Mouse (Mus musculus): Measurements from ENCODE around the gene Cntfr. TPM values are rescaled to one million over a fixed set of nuclear protein-coding genes. Genes with fewer than 3 reads are reported as not detected.
"Not testable (repeated sequence)": the region's sequence is repeated elsewhere in the genome, so short reads cannot be mapped to it uniquely, and the experiment has no call there.

Cntfr gene
- polyA plus RNA-seq, 1 experiment from 2014 or later: 7.1 TPM

DNA sequence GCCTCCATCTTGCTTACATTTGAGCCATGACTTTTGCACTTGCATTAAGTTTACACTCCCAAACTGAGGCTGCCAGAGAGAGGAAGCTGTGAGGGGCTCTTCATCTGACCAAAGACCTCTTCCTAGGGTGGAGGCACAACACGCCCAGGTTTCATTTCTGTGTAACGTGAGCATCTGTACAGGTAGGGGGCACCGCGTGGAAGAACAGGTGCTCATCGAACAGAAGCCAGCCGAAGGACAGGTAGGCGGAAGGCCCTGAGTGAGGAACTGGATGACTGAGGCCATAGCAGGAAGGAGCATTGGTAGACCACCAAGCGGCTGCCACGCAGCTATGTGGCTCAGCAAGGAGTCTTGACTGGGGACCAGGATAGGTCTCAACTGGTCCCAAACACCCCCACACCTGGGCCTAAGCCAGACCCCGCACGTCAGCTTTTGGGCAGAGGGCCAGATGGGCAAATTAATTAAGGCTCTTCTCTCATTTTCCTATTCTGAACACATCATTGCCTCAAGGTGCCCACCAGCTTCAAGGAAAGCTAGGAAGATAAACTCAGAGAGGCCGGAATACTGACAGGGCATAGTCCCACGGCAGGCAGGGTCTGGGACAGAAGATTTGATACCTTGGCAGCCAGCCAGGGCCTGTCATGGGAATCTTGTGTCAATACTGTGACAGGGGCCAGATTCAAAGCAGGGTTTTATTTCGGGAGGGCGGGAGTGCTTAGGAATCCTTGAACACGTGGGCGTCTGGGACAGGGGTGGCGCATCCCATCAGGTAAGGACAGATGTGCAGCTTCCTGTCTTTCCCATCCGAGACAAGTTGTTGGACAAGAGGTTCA, 9.2 kb upstream of the Cntfr start:
- Histone ChIP-seq H3K9me3 (no peaks in the 10 kb centered on the region), H3K4me2 (no peak overlapping the region), H3K4me1 (peaks cover 35% of the 10 kb centered on the region), H3K27me3 (peaks cover 45% of the 10 kb centered on the region), H3K9ac (no peak overlapping the region), H3K36me3 (peaks cover 4% of the 10 kb centered on the region; the same call in 1 of the 2 replicates), H3K27ac (no peak overlapping the region), H3K4me3 (no peak overlapping the region)
- no peak for ATAC-seq (ENCODE audit: insufficient number of reproducible peaks, low FRiP score, low TSS enrichment, low read depth)
- WGBS: 56% methylated on average over 19 of the region's 19 CpGs

DNA sequence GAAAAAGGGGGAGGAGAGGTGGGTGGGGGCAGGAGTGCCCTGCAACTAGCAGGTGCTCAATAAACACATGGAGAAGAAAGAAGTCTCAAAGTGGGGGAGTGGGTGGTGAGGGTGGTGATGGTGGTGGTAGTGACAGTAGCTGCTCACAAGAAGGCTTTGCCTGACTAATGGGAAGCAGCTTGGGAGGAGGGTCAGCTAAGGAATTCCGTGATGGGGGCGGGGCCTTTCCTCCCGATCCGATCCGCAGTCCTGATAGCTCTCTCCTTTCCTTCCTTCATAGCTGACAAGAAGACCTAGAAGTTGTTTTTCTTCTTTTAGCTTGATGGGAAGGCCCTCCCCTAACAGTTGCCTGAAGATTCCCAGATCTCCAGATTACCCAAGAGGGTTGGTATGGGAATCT, 7.8 kb upstream of the Cntfr start:
- H3K27ac ChIP-seq: no peak overlapping the region
- peaks cover 45% of the 10 kb centered on the region for H3K27me3 ChIP-seq
- no peak for ATAC-seq (ENCODE audit: insufficient number of reproducible peaks, low FRiP score, low TSS enrichment, low read depth)
- peaks cover 31% of the 10 kb centered on the region for H3K4me1 ChIP-seq
- WGBS: 0% methylated on average over 5 of the region's 5 CpGs
- no peak overlapping the region for H3K9ac ChIP-seq
- H3K4me2 ChIP-seq: no peak overlapping the region
- no peaks in the 10 kb centered on the region for H3K36me3 ChIP-seq
- H3K9me3 ChIP-seq: no peaks in the 10 kb centered on the region
- H3K4me3 ChIP-seq: no peak overlapping the region

DNA sequence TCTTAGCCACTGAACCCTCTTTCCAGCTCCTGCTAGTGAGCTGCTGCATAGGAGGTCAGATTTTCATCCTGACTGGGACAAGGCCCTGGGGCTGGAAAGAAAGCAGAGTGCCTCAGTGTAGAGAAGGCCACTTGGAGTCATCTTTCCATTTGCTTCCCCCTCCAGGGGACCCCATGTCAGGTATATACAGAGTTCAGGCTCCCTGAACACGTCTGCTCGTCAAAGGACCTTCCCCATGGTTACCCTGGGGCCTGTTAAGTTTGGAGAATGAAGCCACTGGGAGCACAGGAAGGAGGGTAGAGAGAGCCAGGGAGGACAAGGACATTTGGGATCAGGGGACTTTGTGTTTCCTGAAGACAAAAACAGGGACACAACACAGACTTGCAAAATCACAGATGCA, 5.3 kb upstream of the Cntfr start:
- not testable (repeated sequence) for H3K9me3 ChIP-seq; H3K9ac ChIP-seq; H3K4me3 ChIP-seq; ATAC-seq (ENCODE audit: insufficient number of reproducible peaks, low FRiP score, low TSS enrichment, low read depth); H3K27ac ChIP-seq; H3K4me2 ChIP-seq; H3K36me3 ChIP-seq
- Histone ChIP-seq H3K4me1 (peaks cover 23% of the 10 kb centered on the region), H3K27me3 (peaks cover 38% of the 10 kb centered on the region)
- 55% methylated on average over 2 of the region's 2 CpGs for WGBS

DNA sequence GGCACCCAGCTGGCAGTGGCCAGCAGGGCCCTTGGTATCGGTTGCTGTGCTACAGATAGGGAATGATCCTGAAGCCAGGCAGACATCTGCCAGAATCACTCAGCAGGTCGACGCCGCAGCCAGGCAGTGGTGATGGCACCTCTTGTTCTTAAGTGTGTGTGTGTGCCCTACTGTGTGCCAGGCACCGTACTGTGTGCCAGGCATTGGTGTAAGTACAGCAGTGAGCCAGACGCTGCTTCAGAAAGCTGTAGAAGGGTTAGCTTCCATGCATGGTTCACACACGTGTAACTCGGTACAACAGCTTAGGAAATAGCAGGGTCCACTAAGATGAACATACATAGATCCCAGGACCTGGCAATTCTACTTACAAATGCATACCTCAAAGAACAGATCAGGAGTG, 3.3 kb upstream of the Cntfr start:
- H3K9ac ChIP-seq; H3K36me3 ChIP-seq; H3K4me2 ChIP-seq; H3K9me3 ChIP-seq; ATAC-seq (ENCODE audit: insufficient number of reproducible peaks, low FRiP score, low TSS enrichment, low read depth); H3K4me3 ChIP-seq; H3K27ac ChIP-seq; H3K4me1 ChIP-seq: not testable (repeated sequence)
- WGBS: 69% methylated on average over 4 of the region's 8 CpGs
- H3K27me3 ChIP-seq: peaks cover 20% of the 10 kb centered on the region

DNA sequence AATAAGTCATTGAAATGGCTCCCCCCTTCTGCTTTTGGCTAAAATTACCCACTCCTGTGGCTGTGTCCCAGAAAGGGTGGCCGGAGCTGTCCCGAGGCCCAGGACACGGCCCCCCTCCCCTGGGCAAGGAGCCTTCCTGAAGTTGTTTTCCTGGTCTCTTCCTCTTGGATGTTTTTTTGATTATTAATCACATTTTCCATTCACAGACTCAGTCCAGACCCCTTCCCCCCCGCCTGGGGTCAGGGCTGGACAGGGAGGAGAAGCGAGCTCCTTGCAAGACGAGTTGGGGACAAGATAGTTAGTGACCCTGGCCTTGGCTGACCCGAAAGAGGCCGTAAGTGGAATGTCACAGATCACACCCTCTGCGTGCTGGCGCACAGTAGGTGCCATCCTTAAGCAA, 2.9 kb upstream of the Cntfr start, which contains the start of gene Il11ra1:
Gene Il11ra1 (plus strand): TSS at position 207 of the 400 bp plus-strand sequence.
- H3K9ac ChIP-seq; H3K4me3 ChIP-seq; H3K9me3 ChIP-seq; H3K27ac ChIP-seq; H3K4me1 ChIP-seq; ATAC-seq (ENCODE audit: insufficient number of reproducible peaks, low FRiP score, low TSS enrichment, low read depth); H3K4me2 ChIP-seq; H3K36me3 ChIP-seq: not testable (repeated sequence)
- H3K27me3 ChIP-seq: peaks cover 16% of the 10 kb centered on the region
- 82% methylated on average over 10 of the region's 10 CpGs for WGBS

DNA sequence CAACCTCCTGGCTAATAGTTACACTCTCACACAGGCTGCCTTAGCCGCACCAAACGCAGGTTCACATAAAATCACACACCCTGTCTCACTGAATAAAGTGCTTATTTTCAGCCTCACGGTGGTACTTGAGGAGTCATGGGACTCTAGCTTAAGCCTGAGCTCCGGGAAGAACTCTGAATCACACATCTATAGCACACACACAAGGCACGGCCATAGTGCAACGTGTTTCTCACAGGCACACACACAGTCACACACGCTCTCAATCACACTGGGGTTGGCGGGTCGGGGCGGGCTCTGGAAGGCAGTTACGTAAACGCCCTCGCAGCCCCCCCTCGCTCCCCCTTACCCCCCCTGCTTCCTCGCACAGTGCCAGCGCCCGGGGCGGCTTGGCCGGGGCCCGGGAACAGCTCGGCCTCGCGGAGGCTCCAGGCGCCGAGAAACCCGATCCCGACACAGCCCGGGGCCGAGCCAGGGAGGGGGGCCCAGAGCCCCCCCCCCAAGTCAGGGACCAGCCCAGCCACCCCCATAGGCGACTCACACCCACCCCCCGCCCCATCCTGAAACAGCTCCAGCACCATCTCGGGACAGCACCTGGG, 1.6 kb upstream of the Cntfr start:
- not testable (repeated sequence) for H3K4me1 ChIP-seq; ATAC-seq (ENCODE audit: insufficient number of reproducible peaks, low FRiP score, low TSS enrichment, low read depth); H3K9ac ChIP-seq; H3K4me3 ChIP-seq; H3K9me3 ChIP-seq; H3K27me3 ChIP-seq; H3K27ac ChIP-seq; H3K36me3 ChIP-seq
- H3K4me2 ChIP-seq: peak overlapping the region; percentile 22; the same call in 1 of the 2 replicates
- WGBS: 4% methylated on average over 25 of the region's 32 CpGs

DNA sequence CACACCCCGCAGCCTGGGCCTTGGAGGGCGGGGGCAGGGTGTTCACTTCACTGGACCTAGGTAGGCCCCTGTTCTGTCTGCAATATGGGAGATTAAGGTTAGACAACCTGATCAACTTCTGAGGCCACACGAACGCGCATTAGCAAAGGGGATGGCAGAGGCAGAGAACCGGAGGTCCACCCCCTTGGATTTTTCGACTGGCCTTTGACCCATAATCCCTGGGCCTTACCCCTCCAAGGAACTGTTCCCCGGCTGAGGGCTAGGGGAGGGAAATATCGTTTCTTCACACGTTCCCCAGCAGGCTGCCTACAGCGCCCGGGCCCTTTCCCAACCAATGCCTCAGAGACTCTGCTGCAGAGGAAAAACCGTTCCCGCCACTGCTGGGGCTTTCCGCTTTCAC, 437 bp downstream of the Cntfr start:
- not testable (repeated sequence) for H3K4me2 ChIP-seq; H3K36me3 ChIP-seq; H3K9me3 ChIP-seq; H3K4me1 ChIP-seq; H3K27ac ChIP-seq; ATAC-seq (ENCODE audit: insufficient number of reproducible peaks, low FRiP score, low TSS enrichment, low read depth); H3K27me3 ChIP-seq; H3K4me3 ChIP-seq; H3K9ac ChIP-seq
- 13% methylated on average over 14 of the region's 15 CpGs for WGBS

DNA sequence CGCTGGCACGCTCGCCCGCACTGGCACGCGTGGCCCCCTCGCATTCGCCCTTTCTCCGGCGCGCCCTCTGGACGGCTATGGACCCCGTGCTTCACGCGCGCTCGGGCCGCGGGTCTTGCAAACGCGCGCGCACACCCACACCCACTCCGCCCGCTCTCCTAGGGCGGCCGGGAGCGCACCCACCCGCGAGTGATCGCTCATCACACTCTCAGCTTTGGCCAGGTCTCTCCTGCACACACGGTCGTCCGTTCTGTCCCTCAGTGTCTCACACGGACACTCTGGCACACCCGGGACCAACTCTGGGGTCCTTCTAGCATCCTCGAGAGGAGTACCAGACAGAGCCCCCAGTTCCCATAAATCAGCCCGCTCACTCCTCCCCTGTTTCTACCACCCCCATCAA, 1.1 kb downstream of the Cntfr start:
- WGBS: 5% methylated on average over 12 of the region's 38 CpGs

DNA sequence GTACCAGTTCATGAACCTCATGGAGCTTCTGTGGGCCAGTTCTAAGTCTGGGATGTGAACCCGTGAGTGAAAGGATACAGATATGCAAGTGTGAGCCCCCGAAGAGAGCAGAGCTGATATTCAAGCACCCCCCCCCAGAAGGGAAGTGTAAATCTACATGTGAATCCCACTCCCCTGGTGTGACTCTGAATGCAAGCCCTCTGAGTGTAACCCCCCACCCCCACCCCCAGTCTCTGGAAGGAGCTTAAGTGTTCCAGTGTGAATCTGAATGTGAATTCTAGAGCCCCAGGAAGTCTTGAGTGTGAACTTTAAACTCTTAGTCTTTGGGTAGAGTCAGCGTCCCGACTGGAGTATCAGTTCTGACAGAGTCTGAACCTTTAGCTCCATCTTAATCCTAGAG, 3.4 kb downstream of the Cntfr start:
- ATAC-seq (ENCODE audit: insufficient number of reproducible peaks, low FRiP score, low TSS enrichment, low read depth); H3K36me3 ChIP-seq; H3K4me3 ChIP-seq; H3K4me2 ChIP-seq; H3K27ac ChIP-seq; H3K9ac ChIP-seq; H3K4me1 ChIP-seq; H3K27me3 ChIP-seq; H3K9me3 ChIP-seq: not testable (repeated sequence)
- 20% methylated on average over 4 of the region's 4 CpGs for WGBS

More for the DNA sequence above, 1.1 kb downstream of the Cntfr start:
- H3K27ac ChIP-seq; ATAC-seq (ENCODE audit: insufficient number of reproducible peaks, low FRiP score, low TSS enrichment, low read depth); H3K9me3 ChIP-seq; H3K27me3 ChIP-seq; H3K36me3 ChIP-seq; H3K9ac ChIP-seq; H3K4me1 ChIP-seq: not testable (repeated sequence)
- Histone ChIP-seq H3K4me3 (peak overlapping the region; percentile 16; the same call in 1 of the 2 replicates), H3K4me2 (peak overlapping the region; percentile 33; the same call in 1 of the 2 replicates)

DNA sequence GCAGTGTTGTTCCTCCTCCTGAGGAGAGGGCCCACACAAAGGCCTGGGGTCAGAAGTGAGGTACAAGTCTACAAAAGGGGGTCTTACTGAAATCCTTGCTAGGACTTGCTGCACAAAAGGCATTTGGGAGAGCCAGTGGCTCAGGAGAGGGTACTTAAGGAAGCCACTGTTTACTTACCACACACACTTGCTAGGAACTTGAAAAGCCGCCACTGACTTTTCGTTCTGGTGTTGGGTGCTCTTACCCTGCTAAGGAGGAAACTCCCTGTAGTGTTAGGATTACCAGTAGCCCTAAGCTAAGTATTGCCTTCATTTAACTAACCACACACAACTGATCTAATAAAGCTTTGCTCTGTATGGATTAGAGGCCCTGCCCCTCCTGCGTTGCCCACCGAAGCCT, 6.9 kb downstream of the Cntfr start:
- H3K4me1 ChIP-seq; H3K27ac ChIP-seq; H3K9me3 ChIP-seq; H3K27me3 ChIP-seq; ATAC-seq (ENCODE audit: insufficient number of reproducible peaks, low FRiP score, low TSS enrichment, low read depth); H3K9ac ChIP-seq; H3K4me2 ChIP-seq; H3K36me3 ChIP-seq; H3K4me3 ChIP-seq: not testable (repeated sequence)
- WGBS: no CpG with 5 or more reads among the region's 4 CpGs

DNA sequence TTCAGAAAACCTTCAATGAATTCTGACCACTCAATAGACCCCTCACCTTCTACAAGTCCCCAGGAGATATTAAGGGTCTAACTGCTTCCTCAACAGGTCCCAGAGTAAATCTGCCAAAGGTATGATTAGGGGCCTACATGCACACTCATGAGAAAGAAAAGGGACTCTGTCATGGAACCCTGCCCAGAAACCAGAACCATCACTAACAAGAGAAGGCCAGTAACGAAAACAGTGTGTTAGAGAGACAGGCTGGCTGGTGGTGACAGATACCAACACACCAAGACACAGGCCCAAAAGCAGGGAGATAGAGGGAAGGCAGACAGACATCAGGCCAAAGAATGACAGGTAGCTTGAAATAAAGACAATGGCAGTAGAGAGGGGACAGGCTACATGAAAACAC, 8.3 kb downstream of the Cntfr start:
- not testable (repeated sequence) for H3K4me2 ChIP-seq; H3K27me3 ChIP-seq; H3K9ac ChIP-seq; H3K4me3 ChIP-seq; H3K36me3 ChIP-seq; H3K9me3 ChIP-seq; ATAC-seq (ENCODE audit: insufficient number of reproducible peaks, low FRiP score, low TSS enrichment, low read depth); H3K27ac ChIP-seq; H3K4me1 ChIP-seq
- WGBS: 50% methylated on average over 1 of the region's 1 CpGs

DNA sequence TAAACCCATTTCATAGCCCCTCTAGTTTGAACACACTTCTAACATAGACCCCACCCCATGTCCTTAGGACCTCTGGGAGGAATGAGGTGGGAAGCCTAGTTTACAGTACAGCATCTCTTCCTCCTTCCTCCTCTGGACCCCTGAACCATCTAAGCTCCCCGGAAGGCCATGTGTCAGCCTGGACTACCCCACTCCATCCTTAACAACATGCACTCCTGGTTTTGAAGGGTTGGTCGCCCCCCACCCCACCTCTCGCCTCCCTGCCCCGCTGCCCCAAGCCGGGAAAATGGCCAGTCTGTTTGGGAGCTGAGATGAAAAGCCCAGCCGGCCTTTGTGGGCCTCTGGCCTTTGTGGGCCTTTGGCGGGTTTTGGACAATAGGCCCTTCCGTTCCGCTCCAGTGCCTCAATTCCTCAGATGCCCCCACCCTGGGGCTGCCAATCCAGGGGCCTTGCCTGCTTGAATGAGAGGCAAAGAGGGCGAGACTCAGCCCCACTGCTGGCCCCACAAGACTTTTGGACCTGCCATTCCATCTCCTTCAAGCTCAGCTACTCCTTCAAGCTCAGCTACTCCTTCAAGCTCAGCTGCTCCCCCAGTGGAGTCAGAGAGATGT, 10.9 kb downstream of the Cntfr start:
- H3K4me2 ChIP-seq; ATAC-seq (ENCODE audit: insufficient number of reproducible peaks, low FRiP score, low TSS enrichment, low read depth); H3K27ac ChIP-seq; H3K4me3 ChIP-seq; H3K36me3 ChIP-seq; H3K9me3 ChIP-seq; H3K9ac ChIP-seq: not testable (repeated sequence)
- 0 out of 2 replicates have a peak, but pooled peaks cover 12% of the 10 kb centered on the region for H3K4me1 ChIP-seq
- 53% methylated on average over 9 of the region's 10 CpGs for WGBS
- H3K27me3 ChIP-seq: peaks cover 17% of the 10 kb centered on the region

Data from limb, embryonic 15.5 days (tissue).